Mouse (Mus musculus) forebrain, embryonic 13.5 days (tissue): ENCODE data around the gene Rnf207. TPM values are rescaled to one million over a fixed set of nuclear protein-coding genes. Genes with fewer than 3 reads are reported as not detected.

Experiments
- ATAC-seq: fragments of 200-750 bp; cut with Nextera tagmentation; 2 replicates; pipeline ENCODE4 v1.8.0; 2017
- H3K27ac ChIP-seq: fragments of 300-500 bp; sonication (generic); 2 replicates; pipeline ENCODE4 v1.5.1; 2015; ENCODE audit warnings: inconsistent platforms, mild to moderate bottlenecking, moderate library complexity
- H3K27me3 ChIP-seq: fragments of 300-500 bp; sonication (generic); 2 replicates; pipeline ENCODE4 v1.6.1; 2015; ENCODE audit warnings: mild to moderate bottlenecking, inconsistent platforms
- H3K36me3 ChIP-seq: fragments of 300-500 bp; sonication (generic); 2 replicates; pipeline ENCODE4 v1.6.1; 2015; ENCODE audit warnings: mild to moderate bottlenecking, inconsistent platforms; ENCODE audit not compliant: poor library complexity, severe bottlenecking
- H3K4me1 ChIP-seq: fragments of 300-500 bp; sonication (generic); 2 replicates; pipeline ENCODE4 v1.6.1; 2015; ENCODE audit warnings: inconsistent platforms
- H3K4me2 ChIP-seq: fragments of 300-500 bp; sonication (generic); 2 replicates; pipeline ENCODE4 v1.6.1; 2015; ENCODE audit warnings: inconsistent platforms, mild to moderate bottlenecking, moderate library complexity
- H3K4me3 ChIP-seq: fragments of 300-500 bp; sonication (generic); 2 replicates; pipeline ENCODE4 v1.5.1; 2015; ENCODE audit warnings: mild to moderate bottlenecking, inconsistent platforms
- H3K9ac ChIP-seq: fragments of 300-500 bp; sonication (generic); 2 replicates; pipeline ENCODE4 v1.6.1; 2015; ENCODE audit warnings: mild to moderate bottlenecking, inconsistent platforms
- H3K9me3 ChIP-seq: fragments of 300-500 bp; sonication (generic); replicated peaks from 2 replicates; pipeline ENCODE4 v1.6.1; 2016; ENCODE audit warnings: inconsistent platforms
- WGBS: fragments of 180-500 bp; shearing (Covaris S2); methylation state at CpG from one replicate; pipeline ENCODE4 v1.1.7; 2015; 5-methylcytosine and 5-hydroxymethylcytosine counted together
- polyA plus RNA-seq: library from polyadenylated mRNA; unstranded; fragments of >200 nt; fragmentation: Nextera tagmentation; extraction: Ambion mirVana; gene quantifications from 2 replicates; pipeline ENCODE4 v1.2.1, GENCODE M21; 2015

Gene Rnf207
- 1.7 and 2.0 TPM in 2 replicates for polyA plus RNA-seq

DNA sequence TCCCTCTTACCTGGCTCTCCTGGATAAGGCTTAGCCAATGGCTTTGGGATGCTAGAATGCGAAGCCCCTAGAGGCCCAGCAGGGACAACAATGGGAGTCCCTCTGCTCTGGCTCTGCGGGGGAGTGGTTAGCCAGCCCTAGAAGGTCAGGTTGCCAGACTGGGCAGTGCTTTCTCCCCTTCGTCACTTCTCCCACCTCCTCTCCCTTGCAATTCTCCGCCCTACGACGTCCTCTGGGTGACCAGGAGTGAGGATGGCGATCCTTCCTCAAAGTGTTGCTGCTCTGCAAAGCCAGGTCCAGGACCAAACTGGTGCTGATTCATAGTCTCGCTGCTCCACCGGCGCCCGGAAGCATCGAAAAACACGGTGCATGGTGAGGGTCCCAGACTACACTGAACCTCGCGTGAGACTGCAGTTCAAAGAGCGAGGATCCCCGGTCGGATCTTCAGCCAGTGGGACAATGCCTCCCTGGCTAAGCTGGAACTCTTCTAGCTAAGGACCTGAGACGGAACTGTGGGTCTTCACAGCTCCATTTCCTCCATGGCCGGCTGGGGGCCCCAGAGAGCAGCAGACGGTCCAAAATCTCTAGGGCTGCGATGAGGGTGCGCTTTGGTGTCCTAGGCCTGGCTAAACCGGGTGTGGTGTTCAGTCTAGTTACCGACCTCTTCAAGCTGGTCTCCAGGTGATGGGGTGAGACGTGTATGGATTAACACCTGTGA lies at the start of gene Rnf207:
Gene Rnf207, minus strand, starts transcription at position 477 of the 718 bp plus-strand sequence.
- peaks cover 64% of the 10 kb centered on the region for H3K27me3 ChIP-seq
- peak within 1 kb of the TSS; percentile 3; the same call in 1 of the 2 replicates for H3K4me3 ChIP-seq
- no peak; the same call in 1 of the 2 replicates for ATAC-seq
- H3K9ac ChIP-seq = peak within 1 kb of the TSS; percentile 27; the same call in 1 of the 2 replicates
- H3K4me1 ChIP-seq = peaks cover 3% of the 10 kb centered on the region
- no peak within 1 kb of the TSS for H3K27ac ChIP-seq
- 4% methylated on average over 26 of the region's 26 CpGs for WGBS
- no peaks in the 10 kb centered on the region for H3K9me3 ChIP-seq
- H3K4me2 ChIP-seq = peak within 1 kb of the TSS; percentile 42
- no peaks in the 10 kb centered on the region for H3K36me3 ChIP-seq

DNA sequence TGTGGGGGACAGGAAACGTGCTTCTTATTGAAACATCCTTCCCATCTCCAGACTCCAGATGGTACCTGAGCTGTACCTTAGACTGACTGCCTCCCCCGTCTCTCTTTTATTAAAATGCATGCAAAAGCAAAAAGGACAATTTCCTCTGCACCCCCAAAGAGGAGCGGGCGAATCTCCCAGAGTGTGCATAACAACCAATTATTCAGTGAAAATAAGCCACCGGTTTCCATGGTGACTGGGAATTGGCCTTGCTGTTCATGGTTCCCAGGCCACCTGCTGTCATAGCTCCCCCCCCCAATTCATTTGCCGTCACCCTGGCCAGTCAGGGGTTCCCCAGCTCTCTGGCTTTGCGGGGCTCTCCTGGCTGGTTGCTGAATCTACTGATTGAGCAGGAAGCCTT lies 46.4 kb upstream of the Rnf207 start:
- 0 out of 2 replicates have a peak, but pooled peaks cover 12% of the 10 kb centered on the region for H3K27me3 ChIP-seq
- H3K27ac ChIP-seq = peak overlapping the region; percentile 62
- peaks cover 5% of the 10 kb centered on the region; the same call in 1 of the 2 replicates for H3K36me3 ChIP-seq
- peaks cover 26% of the 10 kb centered on the region for H3K4me1 ChIP-seq
- 0 out of 2 replicates have a peak overlapping the region, but pooled peaks have one; percentile 30 for H3K9ac ChIP-seq
- H3K4me3 ChIP-seq = no peak overlapping the region
- H3K9me3 ChIP-seq = no peaks in the 10 kb centered on the region
- H3K4me2 ChIP-seq = no peak overlapping the region
- 24% methylated on average over 7 of the region's 7 CpGs for WGBS
- 0 out of 2 replicates have a peak, but pooled peaks have one; percentile 31 for ATAC-seq

DNA sequence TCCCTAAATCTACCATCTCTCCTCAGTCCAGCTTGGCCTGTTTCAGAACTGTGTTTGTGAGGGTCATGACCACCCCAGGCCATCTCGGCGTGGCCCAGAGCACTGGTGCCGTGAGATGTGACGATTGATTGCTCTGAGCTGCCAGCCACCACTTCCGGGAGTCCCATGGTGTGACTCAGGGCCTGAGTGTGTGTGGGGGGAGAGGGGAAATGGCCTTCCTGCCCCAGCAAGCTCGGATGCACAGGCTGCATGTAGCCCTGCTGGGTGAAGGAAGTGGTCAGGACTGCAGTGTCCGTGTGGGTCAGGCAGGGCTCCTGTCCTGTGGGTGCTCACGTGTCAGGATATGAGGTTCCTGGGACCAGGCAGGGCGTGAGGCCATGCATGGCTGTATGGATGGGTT lies 43.4 kb upstream of the Rnf207 start:
- Histone ChIP-seq H3K4me3 (no peak overlapping the region), H3K36me3 (peaks cover 5% of the 10 kb centered on the region; the same call in 1 of the 2 replicates), H3K27me3 (peaks cover 18% of the 10 kb centered on the region; the same call in 1 of the 2 replicates), H3K9ac (no peak overlapping the region), H3K27ac (no peak overlapping the region), H3K4me1 (peaks cover 26% of the 10 kb centered on the region), H3K9me3 (no peaks in the 10 kb centered on the region), H3K4me2 (no peak overlapping the region)
- WGBS = 79% methylated on average over 9 of the region's 9 CpGs
- no peak for ATAC-seq

DNA sequence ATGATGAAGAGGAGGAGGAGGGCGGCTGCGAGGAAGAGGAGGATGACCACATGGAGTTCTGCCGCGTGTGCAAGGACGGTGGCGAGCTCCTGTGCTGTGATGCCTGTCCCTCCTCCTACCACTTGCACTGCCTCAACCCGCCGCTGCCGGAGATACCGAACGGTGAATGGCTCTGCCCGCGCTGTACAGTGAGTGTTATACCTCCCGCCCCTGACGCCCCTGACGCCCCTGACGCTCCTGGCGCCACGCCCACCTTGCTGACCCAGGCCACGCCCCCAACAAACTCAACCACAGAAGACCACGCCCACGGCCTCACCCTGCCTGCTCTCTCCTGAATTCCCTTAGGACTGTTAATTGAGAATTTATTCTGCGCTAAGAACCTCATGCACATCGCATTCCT lies 42.1 kb upstream of the Rnf207 start:
- WGBS = 1% methylated on average over 23 of the region's 24 CpGs
- Histone ChIP-seq H3K9me3 (no peaks in the 10 kb centered on the region), H3K4me1 (peaks cover 25% of the 10 kb centered on the region), H3K4me2 (peak overlapping the region; percentile 51), H3K27ac (no peak overlapping the region), H3K4me3 (peak overlapping the region; percentile 5; the same call in 1 of the 2 replicates), H3K9ac (no peak overlapping the region; the same call in 1 of the 2 replicates), H3K27me3 (peaks cover 23% of the 10 kb centered on the region; the same call in 1 of the 2 replicates), H3K36me3 (peaks cover 5% of the 10 kb centered on the region; the same call in 1 of the 2 replicates)
- peak; percentile 65; the same call in 1 of the 2 replicates for ATAC-seq

DNA sequence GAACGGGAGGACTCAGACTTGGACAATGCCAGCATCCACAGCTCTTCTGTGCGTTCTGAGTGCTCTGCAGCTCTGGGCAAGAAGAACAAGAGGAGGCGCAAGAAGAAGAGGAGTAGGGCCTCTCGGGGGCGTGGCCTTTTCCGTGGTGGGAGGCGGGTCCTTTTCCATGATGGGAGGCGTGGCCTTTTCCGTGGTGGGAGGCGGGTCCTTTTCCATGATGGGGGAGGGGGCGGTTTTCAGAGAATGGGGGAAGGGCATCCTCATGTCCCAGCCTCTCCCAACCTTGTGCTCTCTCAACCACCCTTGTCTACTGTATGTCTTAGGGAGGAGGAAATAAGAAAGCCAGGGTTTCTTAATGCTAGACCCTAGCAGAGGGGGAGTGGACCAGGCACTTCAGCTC lies 40.9 kb upstream of the Rnf207 start:
- 6% methylated on average over 11 of the region's 11 CpGs for WGBS
- H3K9me3 ChIP-seq = no peaks in the 10 kb centered on the region
- no peak overlapping the region for H3K4me2 ChIP-seq
- no peak for ATAC-seq
- H3K9ac ChIP-seq = no peak overlapping the region
- peaks cover 5% of the 10 kb centered on the region; the same call in 1 of the 2 replicates for H3K36me3 ChIP-seq
- no peak overlapping the region for H3K4me3 ChIP-seq
- H3K27ac ChIP-seq = no peak overlapping the region
- H3K27me3 ChIP-seq = peaks cover 23% of the 10 kb centered on the region; the same call in 1 of the 2 replicates
- peaks cover 13% of the 10 kb centered on the region for H3K4me1 ChIP-seq

DNA sequence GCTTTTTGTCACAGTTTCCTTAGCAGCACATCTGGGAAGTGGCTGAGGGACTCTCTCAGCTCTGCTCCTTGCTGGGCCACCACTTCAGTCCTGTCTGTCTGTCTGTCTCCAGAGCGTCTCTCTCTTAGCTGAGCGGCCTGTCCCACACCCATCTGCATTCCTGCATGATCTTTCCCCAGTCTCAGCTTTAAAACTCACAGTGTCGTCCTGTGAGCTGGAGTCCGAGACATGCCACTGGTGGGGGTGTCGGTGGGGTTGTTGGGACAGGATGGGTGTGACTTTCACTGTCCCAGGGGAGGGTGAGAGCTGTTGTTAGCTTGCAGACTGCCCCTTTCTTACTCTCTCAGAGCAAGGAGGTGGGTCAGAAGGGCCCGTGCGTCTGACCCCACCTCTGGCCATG lies 36.9 kb upstream of the Rnf207 start:
- Histone ChIP-seq H3K27me3 (peaks cover 40% of the 10 kb centered on the region; the same call in 1 of the 2 replicates), H3K27ac (no peak overlapping the region), H3K4me1 (peaks cover 22% of the 10 kb centered on the region), H3K4me3 (no peak overlapping the region), H3K9me3 (no peaks in the 10 kb centered on the region), H3K36me3 (no peaks in the 10 kb centered on the region), H3K4me2 (no peak overlapping the region), H3K9ac (no peak overlapping the region)
- ATAC-seq = no peak
- 82% methylated on average over 7 of the region's 7 CpGs for WGBS

DNA sequence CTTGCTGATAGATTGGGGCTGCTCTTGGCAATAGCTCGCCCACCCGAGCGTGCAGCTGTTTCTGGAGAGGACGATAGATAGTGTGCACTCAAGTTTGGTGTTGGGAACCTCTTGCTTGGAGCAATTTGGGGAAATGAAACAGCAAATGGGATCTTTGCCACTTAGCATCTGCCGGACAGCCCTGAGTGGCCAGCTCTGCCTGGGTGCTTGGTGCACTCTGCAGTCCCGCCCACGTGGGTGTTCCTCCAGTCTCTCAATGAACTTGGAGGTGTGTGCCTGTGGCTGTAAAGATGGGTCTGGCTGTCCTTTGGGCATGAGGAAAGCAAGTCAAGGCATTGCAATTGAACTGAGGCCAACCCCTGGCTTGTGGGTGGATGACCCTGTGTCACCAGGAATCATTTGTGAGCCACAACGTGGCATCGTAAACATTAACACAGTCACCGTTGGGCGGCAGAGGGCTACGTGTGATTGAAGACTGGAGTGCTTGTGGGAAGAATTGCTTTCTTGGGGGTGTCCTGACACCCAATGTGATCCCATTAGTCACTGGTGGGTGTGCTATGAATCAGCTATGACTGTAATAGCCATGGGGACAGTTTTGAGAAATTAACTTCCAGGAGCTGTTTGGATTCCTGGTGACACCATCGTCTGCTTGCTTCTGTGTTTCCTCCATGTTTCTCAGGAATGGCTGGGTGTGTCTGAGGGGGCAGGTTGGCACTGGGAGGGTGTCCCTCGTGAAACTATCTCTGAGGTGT lies 35.3 kb upstream of the Rnf207 start:
- Histone ChIP-seq H3K27me3 (peaks cover 38% of the 10 kb centered on the region; the same call in 1 of the 2 replicates), H3K4me1 (peaks cover 33% of the 10 kb centered on the region), H3K9me3 (no peaks in the 10 kb centered on the region), H3K36me3 (no peaks in the 10 kb centered on the region), H3K27ac (no peak overlapping the region), H3K4me2 (no peak overlapping the region), H3K9ac (no peak overlapping the region), H3K4me3 (no peak overlapping the region)
- WGBS = 85% methylated on average over 14 of the region's 14 CpGs
- ATAC-seq = no peak

DNA sequence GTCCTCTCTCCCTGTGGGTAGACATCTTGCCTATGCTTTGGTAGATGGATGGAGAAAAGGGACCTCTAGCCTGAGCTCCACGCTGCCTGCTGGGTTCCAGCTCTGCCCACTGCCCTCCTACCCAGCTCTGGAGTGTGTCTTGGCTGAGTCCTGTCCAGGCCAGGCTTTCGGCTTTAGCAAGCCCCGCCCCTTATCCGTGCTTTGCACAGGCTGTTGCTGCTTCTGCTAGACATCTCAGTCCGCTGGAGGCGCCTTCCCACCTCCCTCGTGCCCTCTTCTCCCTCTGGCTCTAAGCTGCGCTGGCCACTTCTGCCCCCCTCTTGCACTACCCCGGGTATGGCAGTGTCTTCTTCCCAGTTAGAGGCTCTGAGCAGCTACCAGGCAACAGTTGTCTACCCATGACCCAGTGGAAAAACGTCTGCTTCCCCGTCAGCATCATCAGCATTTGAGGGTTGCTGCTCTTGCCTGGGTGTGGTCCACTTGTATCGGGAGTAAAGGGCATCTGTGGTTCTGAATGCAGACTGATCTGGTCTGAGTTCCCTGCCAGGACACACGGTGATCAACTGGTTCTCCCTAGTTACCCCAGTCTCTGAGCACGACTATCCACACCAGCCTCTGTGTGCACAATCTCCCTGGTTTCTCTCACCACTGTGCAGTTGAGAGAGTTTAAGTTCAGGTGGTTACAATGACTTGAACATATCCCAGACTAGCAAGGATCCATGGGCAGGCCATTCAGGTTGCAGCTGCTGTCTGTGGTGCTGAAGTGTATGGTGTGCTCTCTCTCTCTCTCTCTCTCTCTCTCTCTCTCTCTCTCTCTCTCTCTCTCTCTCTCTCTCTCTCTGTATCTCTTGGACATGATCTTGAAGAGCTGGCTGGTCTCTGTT lies 32.9 kb upstream of the Rnf207 start:
- no peak overlapping the region for H3K4me3 ChIP-seq

DNA sequence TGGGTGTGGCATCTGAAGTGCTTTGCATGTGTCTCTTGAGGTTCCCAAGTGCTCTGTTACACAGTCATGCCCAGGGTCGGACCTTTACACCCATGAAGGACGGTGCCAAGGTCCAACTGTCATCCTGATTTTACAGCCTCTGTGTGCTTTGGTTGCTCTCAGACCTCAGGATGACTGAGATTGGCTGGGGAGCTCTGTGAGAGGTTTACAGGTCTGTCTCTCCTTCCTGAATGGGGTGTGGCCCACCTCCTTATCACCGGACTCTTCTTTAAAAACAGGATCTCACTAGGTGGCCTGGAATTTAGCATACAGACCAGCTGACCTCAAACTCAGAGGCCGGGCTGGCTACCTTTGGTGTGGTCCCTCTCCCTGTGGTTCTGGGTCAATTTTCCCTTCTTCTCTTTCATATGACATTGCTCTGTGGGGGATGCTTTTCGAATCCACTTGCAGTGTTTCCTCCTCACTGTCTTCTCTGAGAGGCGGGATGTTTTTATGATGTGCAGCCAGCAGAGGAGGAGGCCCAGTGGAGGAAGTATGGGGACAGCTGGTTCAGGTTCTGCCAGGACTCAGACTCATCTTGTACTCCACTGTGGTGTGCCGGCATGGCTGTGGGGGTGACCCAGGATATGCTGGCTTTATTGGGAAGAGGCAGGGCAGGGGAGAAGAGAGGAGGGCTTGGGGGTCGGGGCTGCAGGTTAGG lies 32.1 kb upstream of the Rnf207 start:
- H3K4me2 ChIP-seq = peak overlapping the region; percentile 54
- H3K36me3 ChIP-seq = no peaks in the 10 kb centered on the region
- H3K27ac ChIP-seq = peak overlapping the region; percentile 93
- H3K9me3 ChIP-seq = no peaks in the 10 kb centered on the region
- H3K27me3 ChIP-seq = peaks cover 37% of the 10 kb centered on the region; the same call in 1 of the 2 replicates
- H3K4me3 ChIP-seq = no peak overlapping the region
- WGBS = 36% methylated on average over 8 of the region's 8 CpGs
- 0 out of 2 replicates have a peak overlapping the region, but pooled peaks have one; percentile 34 for H3K9ac ChIP-seq
- no peak for ATAC-seq
- H3K4me1 ChIP-seq = peaks cover 43% of the 10 kb centered on the region

More for the DNA sequence above, 32.9 kb upstream of the Rnf207 start:
- WGBS = 8% methylated on average over 14 of the region's 14 CpGs
- Histone ChIP-seq H3K27ac (peak overlapping the region; percentile 93), H3K4me1 (peaks cover 43% of the 10 kb centered on the region), H3K27me3 (peaks cover 39% of the 10 kb centered on the region; the same call in 1 of the 2 replicates), H3K36me3 (no peaks in the 10 kb centered on the region), H3K9ac (0 out of 2 replicates have a peak overlapping the region, but pooled peaks have one; percentile 34), H3K4me2 (peak overlapping the region; percentile 54; the same call in 1 of the 2 replicates), H3K9me3 (no peaks in the 10 kb centered on the region)
- ATAC-seq = peak; percentile 19; the same call in 1 of the 2 replicates

DNA sequence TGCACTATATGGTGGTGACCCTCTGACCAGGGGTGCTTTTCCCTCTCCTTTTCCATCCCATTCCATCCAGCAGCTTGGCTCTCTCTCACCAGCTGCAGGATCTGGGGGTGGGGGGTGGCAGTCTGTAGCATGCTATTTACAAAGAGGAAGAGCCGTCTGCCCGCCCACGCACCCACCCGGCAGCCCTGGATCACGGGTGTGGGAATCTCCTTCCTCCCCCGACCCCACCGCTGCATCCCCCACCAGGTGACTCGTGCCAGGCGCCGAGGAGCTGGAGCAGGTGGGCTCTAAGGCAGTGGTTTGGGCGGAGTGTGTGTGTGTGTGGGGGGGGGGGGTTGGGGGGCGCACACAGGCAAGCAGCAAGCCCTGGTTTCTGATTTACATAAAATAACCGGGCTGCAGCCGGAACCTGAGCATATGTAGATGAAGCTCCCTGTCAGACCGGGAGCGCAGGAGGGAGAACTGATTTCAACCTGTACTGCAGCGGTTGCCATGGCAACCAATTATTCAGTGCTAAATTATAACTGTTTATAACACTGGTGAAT lies 31.1 kb upstream of the Rnf207 start:
- peaks cover 46% of the 10 kb centered on the region for H3K4me1 ChIP-seq
- no peaks in the 10 kb centered on the region for H3K9me3 ChIP-seq
- H3K9ac ChIP-seq = peak overlapping the region; percentile 59; the same call in 1 of the 2 replicates
- ATAC-seq = peak; percentile 80
- peak overlapping the region; percentile 54 for H3K4me2 ChIP-seq
- peak overlapping the region; percentile 16; the same call in 1 of the 2 replicates for H3K4me3 ChIP-seq
- peaks cover 37% of the 10 kb centered on the region; the same call in 1 of the 2 replicates for H3K27me3 ChIP-seq
- H3K36me3 ChIP-seq = no peaks in the 10 kb centered on the region
- peak overlapping the region; percentile 93 for H3K27ac ChIP-seq
- WGBS = 7% methylated on average over 17 of the region's 17 CpGs
